Mouse (Mus musculus) adrenal gland, postnatal 10 days (tissue): ENCODE measurements at regions not wholly inside any gene's neighbourhood (a gene's known extent, or its start where the extent isn't known, plus 50 kb on each side); places are given as distances from the start of the nearest gene placed in this dataset.

Experiments
- DNase-seq: peaks from one replicate; pipeline ENCODE4 v3.0.0; 2021; ENCODE audit warnings: mixed read lengths

- DNase-seq, result no peak
Measured at GRCm38 (mm10) chr11:33061570-33061969, 85.6 kb downstream of the Fgf18 start.

GRCm38 (mm10) chr11:33060352-33060751 is 86.8 kb downstream of the Fgf18 start:
- no peak for DNase-seq

- no peak for DNase-seq
Measured at GRCm38 (mm10) chr11:33050216-33050615, 97.0 kb downstream of the Fgf18 start.

- no peak for DNase-seq
Measured at GRCm38 (mm10) chr11:33039854-33040792, 107.1 kb downstream of the Fgf18 start.

GRCm38 (mm10) chr11:33036367-33036766 is 110.8 kb downstream of the Fgf18 start:
- DNase-seq, result no peak

GRCm38 (mm10) chr11:33028920-33029319 is 118.3 kb downstream of the Fgf18 start:
- peak; percentile 37 for DNase-seq

GRCm38 (mm10) chr11:33027121-33027520 is 120.1 kb downstream of the Fgf18 start:
- DNase-seq, result no peak

- DNase-seq, result peak; percentile 37
Measured at GRCm38 (mm10) chr11:33013229-33014185, 133.7 kb downstream of the Fgf18 start.

GRCm38 (mm10) chr11:33012384-33013160 is 134.6 kb downstream of the Fgf18 start:
- DNase-seq, result no peak

GRCm38 (mm10) chr11:33008611-33009010 is 138.6 kb downstream of the Fgf18 start:
- no peak for DNase-seq

GRCm38 (mm10) chr11:33007826-33008530 is 139.2 kb downstream of the Fgf18 start:
- no peak for DNase-seq

GRCm38 (mm10) chr11:33007366-33007765 is 139.8 kb downstream of the Fgf18 start:
- no peak for DNase-seq

- DNase-seq, result no peak
Measured at GRCm38 (mm10) chr11:33005183-33005582, 142.0 kb downstream of the Fgf18 start.

GRCm38 (mm10) chr11:33004603-33005002 is 142.6 kb downstream of the Fgf18 start:
- DNase-seq, result no peak

- peak; percentile 76 for DNase-seq
Measured at GRCm38 (mm10) chr11:32999684-33000255, 147.4 kb downstream of the Fgf18 start.

GRCm38 (mm10) chr11:32998687-32999605 is 148.3 kb downstream of the Fgf18 start:
- no peak for DNase-seq

- DNase-seq, result no peak
Measured at GRCm38 (mm10) chr11:32994391-32994790, 152.8 kb downstream of the Fgf18 start.

GRCm38 (mm10) chr11:32993439-32993838 is 153.8 kb downstream of the Fgf18 start:
- DNase-seq, result no peak

- no peak for DNase-seq
Measured at GRCm38 (mm10) chr11:32991036-32991616, 156.1 kb downstream of the Fgf18 start.
